Mouse (Mus musculus): Measurements from ENCODE around the gene Coro2b. TPM values are rescaled to one million over a fixed set of nuclear protein-coding genes. Genes with fewer than 3 reads are reported as not detected.

Gene Coro2b
- total RNA-seq (2015; ENCODE audit: low replicate concordance) (not detected in 2 replicates), total RNA-seq (2017; ENCODE audit: low replicate concordance) (0.13 TPM in 1 of 2 replicates, not detected in the other)

DNA sequence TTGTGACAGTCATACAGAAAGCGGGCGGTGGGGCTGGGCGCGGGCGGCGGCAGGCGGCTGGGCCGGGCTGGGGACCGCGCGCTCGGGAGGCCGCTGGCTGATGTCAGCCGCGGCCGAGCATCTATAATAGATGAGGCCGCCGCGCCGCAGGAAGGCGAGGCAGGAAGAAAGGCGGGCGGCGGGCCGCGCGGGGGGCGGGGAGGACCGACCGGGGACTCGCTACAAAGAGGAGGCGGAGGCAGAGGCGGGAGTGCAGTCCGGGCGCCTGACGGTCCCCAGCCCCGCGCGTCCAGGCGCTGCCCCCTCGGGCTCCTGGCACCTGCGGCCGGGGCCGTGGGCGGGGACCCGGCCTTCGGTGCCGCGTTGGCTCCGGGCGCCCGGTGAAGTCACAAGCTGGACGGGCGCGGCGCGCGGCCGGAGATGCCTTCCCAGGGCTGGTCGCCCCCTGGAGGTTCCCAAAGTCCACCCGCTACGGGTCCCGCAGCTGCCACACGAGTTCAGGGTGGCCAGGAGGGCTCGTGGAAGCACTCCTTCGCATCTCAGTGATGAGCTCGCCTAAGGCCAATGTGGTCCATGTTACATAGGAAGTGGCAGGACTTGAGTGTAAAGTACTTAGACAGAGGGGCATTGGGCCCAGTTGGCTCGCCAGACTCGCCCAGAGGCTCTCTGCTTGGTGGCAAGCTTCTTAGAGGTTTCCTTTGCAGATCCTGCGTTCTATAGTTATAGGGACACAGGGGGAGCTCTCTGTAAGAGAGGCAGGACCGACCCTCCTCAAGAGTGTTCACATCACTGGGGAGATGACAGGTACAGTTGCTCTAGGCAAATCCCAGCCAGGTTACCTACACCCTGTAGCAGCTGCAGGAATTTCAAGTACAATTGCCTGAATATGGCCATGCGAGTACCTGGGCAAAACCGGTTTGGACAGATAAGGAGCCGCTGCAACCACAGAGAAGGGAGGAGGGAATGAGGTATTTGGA lies at the start of gene Coro2b:
Gene Coro2b, minus strand, starts transcription at position 390 of the 977 bp plus-strand sequence.
- no peak for ATAC-seq (replicated peaks; ENCODE audit: low FRiP score, poor library complexity, severe bottlenecking)

DNA sequence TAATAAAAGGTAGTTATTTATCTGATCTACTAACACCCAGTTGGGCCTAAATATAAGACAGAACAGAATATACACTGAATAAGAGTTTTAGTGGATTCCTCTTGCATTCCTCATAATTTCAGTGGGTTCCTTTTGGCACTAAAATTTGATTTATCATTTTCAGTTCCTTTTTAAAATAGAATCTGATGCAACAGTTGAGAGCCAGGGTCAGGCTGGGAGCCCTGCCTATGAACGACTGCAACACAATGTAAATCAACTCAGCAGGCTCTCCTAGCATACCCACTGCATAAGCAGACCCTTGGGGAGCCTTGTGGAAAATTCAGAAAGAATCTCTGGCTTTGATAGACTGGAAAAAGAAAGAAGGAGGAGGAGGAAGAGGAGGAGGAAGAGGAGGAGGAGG lies 40.7 kb upstream of the Coro2b start:
- ATAC-seq (replicated peaks; ENCODE audit: low FRiP score, poor library complexity, severe bottlenecking) = no peak

DNA sequence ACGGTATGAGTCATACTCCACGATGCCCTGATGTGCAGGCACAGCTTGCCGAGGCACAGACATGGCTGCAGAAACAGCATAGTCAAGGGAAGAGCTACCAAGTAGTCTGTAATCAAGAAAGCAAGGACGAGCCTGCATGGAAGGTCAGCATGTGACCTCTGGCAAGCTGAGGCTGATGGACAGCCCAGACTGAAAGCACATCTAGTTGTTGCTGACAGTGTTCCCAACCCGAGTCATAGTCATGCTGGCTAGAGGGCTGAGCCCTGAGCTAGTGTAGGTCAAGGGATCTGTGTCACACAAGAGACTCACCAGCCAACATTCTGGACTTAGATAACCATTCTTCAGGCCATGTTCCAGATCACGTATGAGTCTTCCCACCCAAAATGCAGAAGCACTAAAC lies 32.3 kb upstream of the Coro2b start:
- ATAC-seq (replicated peaks; ENCODE audit: low FRiP score, poor library complexity, severe bottlenecking) = no peak

DNA sequence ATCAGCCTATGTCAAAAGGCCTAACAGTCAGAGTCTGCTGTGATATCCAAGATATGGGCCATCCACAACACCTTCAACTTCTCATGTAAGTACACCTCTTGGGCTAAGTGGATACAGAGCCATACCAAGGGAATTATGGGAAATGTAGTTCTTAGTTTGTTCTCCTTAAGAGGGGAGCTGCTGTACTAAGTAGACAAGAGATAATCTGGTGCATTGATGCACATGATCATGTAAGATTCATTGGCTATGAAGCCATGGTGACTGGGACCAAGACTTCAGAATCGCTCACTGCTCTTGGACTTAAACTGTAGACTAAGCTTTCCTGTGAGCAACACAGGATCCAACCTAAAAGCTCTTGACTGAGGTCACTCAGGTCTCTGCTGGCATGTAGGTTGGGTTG lies 31.0 kb upstream of the Coro2b start:
- no peak for ATAC-seq (replicated peaks; ENCODE audit: low FRiP score, poor library complexity, severe bottlenecking)

DNA sequence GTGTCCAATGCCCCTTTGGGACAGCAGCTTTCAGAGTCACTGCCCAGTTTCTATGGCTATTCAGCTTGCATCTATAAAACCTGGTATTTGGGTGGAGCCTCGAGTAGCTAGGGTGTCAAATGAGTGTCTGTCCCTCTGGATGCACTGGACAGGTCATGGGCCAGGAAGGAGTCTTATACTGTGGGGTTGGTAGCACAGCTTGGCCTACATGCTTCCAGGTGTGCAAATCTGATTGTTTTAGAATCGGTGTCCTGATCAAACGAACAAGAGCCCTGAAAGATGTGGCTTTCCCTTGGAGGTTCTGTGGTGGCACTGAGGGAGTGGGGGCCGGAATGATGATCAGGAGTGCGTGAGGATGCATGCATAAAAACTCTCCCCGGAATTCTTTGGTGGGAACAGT lies 25.4 kb upstream of the Coro2b start:
- no peak for ATAC-seq (replicated peaks; ENCODE audit: low FRiP score, poor library complexity, severe bottlenecking)

DNA sequence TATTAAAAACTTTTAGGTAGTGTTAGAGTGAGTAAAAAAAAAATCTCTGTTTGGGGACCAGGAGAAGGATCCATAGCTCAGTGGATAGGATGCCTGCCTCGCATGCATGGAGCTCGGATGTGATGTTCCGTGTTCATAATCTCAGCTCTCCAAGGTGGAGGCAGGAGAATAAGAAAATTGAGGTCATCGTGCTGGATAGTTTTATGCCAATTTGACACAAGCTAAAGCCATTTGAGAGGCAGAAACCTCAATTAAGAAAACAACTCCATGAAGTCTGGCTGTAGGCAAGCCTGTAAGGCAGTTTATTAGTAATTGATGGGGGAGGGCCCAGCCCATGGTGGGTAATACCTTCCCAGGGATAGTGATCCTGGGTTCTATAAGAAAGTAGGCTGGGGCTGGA lies 23.6 kb upstream of the Coro2b start:
- no peak for ATAC-seq (replicated peaks; ENCODE audit: low FRiP score, poor library complexity, severe bottlenecking)

DNA sequence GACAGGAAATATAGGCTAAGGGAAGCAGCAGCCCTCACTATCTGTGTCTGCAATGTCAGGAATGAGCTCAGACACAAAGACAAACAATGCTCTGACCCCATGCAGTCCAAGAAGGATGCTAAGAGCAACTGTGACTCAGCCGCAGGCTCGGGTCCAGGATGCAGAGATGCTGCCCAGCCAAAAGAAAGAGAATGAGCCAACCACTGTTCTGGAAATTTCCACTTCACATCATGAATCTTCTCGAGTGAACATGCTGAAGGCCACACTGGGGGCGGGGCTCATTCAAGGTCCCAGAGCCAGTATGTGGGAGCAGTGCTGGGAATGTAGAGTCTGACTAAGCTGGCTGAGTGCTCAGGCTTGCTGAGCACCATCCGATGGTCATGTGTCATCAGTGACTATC lies 23.2 kb upstream of the Coro2b start:
- no peak for ATAC-seq (replicated peaks; ENCODE audit: low FRiP score, poor library complexity, severe bottlenecking)

DNA sequence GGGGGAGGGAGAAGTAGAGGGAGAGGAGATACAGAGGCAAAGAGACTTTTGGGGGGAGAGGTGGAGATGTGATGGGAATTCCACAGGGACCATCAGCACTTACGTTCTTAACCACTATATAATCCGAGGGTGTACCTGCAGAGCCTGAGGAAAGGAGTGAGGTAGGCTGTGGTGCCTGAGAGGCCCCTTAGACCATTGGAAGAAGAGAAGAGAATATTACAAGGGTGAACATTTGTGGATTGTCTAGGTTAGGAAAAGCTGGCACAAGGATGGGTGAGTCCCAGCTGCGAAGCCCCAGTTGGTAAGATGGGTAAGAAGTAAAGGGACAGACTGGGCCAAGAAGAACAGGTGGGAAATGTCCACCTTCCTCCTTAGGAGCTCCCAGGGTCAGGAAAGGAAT lies 22.6 kb upstream of the Coro2b start:
- no peak for ATAC-seq (replicated peaks; ENCODE audit: low FRiP score, poor library complexity, severe bottlenecking)

DNA sequence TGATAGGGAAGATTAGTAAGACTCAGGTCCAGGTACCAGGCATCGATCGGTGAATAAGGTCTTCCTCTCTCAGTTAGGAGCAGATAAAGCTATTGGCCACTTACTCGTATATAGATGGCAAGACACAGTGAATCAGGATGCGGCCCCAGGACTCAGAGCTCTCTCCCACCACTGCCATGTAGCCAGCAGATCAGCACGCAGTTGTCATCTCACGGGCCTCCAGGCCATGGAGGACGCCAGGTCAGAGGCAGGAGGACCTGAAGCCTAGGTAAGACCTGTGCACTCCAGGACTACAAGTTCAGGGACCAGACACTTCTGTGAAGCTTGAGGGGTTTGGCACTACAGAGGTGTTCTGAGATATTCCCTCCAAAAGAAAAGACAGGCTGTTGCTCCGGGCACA lies 21.2 kb upstream of the Coro2b start:
- no peak for ATAC-seq (replicated peaks; ENCODE audit: low FRiP score, poor library complexity, severe bottlenecking)

DNA sequence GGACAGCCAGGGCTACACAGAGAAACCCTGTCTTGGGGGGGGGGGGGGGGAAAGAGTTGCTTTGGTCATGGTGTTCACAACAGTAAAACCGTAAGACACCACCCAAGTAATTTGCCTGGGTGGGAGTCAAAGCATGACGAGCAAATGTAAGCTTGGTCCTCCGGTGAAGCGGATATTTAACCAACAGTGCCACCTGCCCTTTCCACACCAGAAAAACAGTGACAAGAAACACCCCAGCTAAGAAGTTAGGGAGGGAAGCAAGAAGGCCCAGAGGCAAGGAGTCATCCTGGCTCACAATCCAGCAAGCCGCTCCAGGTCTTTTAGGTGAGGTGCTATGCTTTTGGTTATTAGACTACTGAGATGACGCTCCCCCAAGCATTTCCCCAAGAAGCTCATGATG lies 19.9 kb upstream of the Coro2b start:
- no peak for ATAC-seq (replicated peaks; ENCODE audit: low FRiP score, poor library complexity, severe bottlenecking)

DNA sequence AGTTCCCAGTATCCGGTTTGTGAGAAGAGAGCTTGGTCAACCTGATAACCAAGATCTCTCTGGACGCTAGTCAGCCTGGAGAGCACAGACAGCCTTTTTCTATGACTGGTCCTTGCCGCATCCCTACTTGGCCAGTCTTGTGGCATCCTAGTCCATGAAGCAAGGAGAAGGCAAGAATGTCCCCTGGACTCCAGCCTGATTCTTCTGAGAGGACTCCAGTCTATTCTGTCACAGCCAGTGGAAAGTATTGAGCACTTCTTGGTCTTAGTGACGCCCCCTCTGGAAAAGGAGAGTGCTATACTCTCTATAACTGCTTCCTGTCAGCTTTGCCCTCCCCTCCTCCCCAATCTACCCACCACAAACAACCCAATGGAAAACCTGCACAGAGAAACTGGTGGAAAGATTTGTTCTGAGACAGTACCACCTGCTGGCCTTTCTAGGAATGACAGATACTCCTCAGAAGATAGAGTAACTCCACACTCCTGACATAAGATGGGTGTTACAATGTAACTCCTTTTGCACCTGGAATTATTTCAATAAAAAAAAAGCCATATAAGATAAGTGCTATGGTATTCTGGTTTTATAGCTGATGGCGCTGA lies 18.5 kb upstream of the Coro2b start:
- ATAC-seq (replicated peaks; ENCODE audit: low FRiP score, poor library complexity, severe bottlenecking) = no peak

DNA sequence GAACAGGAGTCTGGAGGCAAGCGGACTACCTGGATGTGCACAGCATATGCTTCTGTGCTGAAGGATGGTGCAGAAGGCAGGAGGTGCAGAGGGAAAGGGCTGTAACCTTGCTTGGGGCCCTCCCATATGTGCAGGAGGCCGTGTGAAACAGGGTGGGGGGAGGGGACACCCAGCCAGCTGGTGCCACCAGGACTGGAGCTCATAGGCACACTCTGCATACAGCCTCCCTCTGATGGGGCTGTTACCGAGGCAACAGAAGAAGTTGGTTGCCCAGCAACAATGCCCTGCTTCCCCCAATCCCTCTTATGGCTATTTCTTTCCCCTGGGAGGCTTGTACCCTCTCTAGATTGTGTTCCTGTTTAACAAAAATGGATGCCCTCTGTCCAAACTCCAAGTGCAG lies 17.8 kb upstream of the Coro2b start:
- ATAC-seq (replicated peaks; ENCODE audit: low FRiP score, poor library complexity, severe bottlenecking) = no peak

DNA sequence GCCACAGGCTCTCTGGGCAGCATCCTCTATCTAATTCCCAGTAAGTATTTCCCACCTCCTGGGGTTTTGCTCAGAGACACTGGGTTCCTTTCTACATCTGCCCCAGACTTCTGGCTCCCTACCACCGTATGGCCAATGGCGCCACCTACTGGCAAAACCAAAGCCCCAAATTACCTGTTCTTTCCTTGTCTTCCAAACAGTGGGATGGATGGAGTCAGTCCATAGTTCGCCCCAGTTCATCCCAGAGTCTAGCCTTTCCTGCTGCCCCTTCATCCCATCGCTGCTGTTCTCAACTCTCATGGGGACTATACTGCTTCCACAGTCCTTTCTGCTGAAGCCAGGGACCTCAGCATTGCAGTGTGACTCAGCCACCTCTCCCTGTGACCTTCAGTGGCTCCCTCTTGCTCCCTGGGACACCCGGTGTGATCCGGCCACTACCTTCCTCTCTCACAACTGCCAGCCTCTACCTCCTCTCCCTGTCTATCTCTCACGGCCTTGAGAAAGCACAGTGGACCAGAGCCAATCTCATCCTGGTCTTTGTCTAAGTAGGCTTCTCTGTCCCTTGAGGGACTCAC lies 16.6 kb upstream of the Coro2b start:
- ATAC-seq (replicated peaks; ENCODE audit: low FRiP score, poor library complexity, severe bottlenecking) = no peak

DNA sequence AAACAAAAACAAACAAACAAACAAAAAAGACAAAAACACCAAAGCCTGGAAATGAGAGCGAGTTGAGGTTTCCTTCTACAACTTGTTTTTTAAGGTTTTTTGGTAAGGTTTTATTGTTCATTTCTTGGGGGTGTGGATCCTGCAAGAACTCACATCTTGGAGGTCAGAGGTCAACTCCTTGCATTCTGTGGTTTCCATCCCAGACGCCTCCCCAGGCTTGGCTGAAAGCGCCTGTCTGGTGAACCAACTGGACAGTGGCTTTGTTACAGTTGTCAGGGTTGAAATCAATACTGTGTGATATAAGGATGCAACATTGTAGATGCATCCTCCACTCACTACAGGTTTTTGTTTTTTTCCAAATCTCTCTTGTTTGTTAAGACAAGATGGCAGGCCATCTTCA lies 14.7 kb upstream of the Coro2b start:
- no peak for ATAC-seq (replicated peaks; ENCODE audit: low FRiP score, poor library complexity, severe bottlenecking)

DNA sequence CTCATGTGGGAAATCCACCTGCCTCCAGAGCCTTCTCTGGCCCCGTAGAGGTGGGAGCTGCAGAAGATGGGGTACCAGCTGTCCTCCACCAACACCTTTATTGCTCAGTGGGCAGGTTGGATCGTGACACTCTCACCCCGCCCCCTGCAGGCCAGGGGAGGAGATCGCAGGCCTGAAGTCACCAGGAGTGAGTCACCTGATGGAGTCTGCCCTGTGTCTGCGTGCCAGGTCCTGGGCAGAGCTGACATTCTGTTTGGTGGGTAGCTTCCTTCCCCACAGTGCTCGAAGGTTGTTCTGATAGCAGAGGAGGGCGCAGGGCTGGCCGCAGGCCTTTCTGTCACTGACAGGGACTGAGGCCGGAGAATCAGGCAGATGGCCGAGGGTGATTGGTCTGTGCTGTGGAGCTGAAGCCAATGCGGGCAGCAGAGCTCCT lies 13.8 kb upstream of the Coro2b start:
- ATAC-seq (replicated peaks; ENCODE audit: low FRiP score, poor library complexity, severe bottlenecking) = peak; percentile 65; the same call in 1 of the 2 replicates

DNA sequence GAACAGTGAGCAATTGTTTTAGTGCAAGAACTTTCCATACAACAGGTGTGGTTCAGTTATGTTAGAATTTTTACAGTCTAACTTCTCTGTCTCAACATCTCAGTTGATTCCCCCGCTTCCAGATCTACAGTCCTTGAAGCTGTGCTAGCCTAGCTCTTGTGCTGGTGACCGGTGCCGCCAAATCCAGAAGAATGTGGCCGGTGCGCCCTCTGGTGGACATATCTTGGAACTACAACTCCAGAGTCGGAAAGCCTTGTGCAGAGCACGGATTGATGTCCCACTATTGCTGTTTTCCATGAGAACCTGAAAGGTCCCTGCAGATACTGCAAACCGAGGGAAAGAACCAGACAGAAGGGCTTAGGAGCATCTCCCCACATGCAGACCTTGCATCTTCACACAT lies 13.0 kb upstream of the Coro2b start:
- no peak for ATAC-seq (replicated peaks; ENCODE audit: low FRiP score, poor library complexity, severe bottlenecking)

DNA sequence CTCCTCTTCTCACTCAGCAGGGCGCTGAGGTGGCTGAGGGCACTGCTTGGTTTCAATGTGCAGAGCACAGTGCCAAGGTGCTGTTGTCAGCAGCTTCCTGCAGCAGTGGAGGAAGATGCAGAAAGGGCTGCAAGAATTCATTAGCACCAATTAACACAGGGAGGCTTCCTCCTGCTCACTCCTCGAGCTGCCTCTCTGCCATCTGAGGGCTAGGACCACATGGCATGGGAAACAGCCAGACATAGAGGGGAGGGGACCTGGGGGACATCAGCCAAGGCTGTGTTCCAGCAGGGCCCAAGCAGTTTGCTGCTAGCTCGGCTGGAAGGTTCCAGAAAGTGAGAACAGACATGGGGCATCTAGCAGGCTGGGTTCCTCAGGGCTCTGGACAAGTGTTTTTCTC lies 10.6 kb upstream of the Coro2b start:
- no peak for ATAC-seq (replicated peaks; ENCODE audit: low FRiP score, poor library complexity, severe bottlenecking)

DNA sequence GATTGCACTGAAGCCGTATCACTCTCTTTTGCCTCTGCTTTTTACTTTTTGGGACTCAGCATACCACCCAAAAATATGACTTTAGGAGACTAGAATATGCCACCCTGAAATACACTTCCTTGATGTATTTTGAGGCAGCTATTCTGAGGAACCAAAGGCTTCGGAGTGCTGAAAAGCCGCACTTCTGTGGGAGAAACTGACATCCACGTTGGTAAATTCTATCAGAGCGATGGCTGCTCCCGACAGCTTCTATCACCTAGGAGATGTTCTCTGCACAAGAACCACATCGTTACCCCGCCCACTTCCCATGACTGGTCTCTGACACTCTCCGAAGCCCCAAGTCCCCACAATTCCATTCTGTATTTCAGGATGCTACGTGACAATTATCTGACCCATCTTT lies 8.0 kb upstream of the Coro2b start:
- no peak for ATAC-seq (replicated peaks; ENCODE audit: low FRiP score, poor library complexity, severe bottlenecking)

DNA sequence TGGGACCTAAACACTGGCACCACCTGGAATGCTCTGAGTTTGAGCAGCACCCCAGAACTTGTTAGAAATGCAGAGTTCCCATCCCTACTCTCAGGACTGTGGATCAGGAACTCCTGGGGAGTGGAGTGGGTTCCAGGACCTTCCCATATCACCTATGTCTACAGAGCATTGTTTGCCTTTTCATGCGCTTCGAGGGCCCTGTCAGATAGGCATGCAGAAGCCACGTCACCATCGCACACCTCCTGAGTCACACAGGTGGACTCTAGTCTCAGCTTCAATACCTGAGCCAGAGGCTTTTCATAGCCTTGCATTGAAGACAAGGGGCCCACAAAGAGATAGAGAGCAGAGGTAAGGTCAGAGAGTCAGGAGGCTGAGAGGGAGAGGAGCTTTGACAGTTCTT lies 7.0 kb upstream of the Coro2b start:
- no peak for ATAC-seq (replicated peaks; ENCODE audit: low FRiP score, poor library complexity, severe bottlenecking)

DNA sequence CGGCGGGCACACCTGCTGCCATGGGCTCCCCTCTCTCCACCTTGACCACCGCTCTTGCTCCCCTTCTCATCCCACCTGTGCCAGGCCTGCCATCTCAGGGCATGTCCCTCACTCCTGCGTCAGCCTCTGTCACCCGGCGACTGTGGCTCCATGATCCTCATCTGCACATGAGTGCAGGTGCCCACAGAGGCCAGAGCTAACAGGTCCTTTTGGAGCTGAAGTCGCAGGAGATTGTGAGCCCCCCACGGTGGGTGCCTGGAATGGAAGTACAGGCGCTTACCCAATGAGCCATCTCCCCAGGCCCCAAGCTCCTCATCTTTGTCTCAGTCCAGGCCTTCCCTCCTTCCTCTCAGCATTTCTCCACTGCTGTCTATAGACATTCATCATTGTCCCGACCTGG lies 4.8 kb upstream of the Coro2b start:
- no peak for ATAC-seq (replicated peaks; ENCODE audit: low FRiP score, poor library complexity, severe bottlenecking)

DNA sequence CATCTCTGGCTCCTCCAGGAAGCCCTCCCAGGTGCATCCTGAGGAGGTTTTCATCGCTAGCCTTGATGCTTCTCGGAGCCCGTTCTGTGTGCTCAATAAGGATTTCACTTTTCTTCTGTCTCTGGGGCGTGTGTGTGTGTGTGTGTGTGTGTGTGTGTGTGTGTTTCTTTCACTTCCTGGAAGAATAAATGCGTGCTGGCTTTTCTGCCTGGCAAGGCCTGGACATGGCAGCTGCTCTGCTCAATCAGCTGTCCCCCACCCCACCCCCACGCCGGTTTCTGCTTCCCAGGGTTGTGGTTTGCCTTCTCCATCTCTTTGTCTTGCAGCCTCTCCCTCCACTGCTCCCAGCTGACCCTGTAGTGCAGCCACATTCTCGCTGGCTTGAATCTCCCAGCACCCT lies 4.3 kb upstream of the Coro2b start:
- no peak for ATAC-seq (replicated peaks; ENCODE audit: low FRiP score, poor library complexity, severe bottlenecking)

Measured in erythroid progenitor cell, adult 5-6 weeks (primary cell).